Mouse (Mus musculus) layer of hippocampus, postnatal 14 days (tissue): ENCODE results near the gene Fads2. TPM values are rescaled to one million over a fixed set of nuclear protein-coding genes. Genes with fewer than 3 reads are reported as not detected.

ENCODE experiments used
- DNase-seq, 2 experiments: peaks; one replicate each; pipeline ENCODE4 v3.0.0; 2021 to 2022; ENCODE audit warnings: low spot score in 2 of 2, mixed read lengths in 1 of 2
- total RNA-seq, 2 experiments: library from RNA; stranded (reverse); gene quantifications; 2 replicates each; pipeline ENCODE4 v1.2.3; 2021

Fads2 gene
- total RNA-seq, 2 experiments from 2014 or later: 230 to 239 TPM

DNA sequence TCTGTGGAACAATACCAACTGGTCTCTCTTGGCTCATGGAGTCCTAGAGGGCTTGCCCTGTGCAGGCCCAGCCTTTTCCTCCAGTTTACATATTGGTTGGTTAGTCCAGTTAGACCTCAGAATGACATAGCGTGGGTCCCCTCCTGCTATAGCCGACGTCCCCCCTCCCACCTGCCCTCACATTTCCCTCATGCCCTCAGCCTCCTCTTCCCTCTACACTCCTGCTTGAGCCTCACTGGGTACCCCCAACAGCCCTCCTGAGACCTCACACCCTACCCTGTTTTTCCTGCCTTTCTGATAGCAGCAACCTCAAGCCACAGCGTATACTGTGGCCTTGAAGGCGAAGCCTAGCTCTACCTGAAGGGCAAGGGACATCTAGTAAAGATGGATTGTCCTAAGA lies 38.7 kb downstream of the Fads2 start:
- no peak for DNase-seq

DNA sequence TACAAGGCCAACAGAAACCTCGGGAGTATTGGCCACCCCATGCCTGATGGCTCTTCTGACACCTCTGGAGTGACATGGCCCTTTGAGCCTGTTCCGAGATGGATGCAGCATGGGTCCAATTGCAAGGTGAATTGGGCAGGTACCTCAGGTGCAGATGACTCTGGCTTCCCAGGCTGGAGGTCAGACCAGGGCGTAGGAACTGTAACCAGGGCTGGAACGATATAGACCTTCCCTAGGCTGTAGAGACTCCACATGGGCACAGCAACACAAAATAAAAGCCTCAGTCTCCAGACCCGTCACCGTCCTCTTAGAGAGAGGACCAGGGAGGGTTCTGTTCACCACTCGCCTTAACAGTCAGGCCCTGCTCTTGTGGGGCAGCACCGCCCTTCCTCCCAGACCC lies 39.3 kb downstream of the Fads2 start:
- DNase-seq: no peak

DNA sequence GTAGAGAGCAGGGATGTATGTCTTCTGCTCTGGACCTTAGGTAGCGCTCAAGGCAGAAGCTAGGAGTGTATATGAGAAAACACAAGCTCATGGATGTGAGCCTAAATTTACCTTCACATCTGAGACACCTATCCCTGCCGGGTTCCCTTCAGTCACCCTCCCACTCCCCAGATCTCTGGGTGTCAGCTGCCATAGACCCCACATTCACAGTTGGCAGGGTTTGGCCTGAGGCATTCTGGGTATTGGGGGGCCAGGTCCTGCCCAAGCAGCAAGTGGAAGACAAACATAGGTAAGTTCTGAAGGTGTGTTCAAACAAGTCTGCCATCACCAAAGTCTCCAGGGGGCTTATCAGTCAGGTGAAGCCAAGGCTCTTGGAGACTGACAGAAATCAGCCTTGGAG lies 39.9 kb downstream of the Fads2 start:
- DNase-seq: no peak

DNA sequence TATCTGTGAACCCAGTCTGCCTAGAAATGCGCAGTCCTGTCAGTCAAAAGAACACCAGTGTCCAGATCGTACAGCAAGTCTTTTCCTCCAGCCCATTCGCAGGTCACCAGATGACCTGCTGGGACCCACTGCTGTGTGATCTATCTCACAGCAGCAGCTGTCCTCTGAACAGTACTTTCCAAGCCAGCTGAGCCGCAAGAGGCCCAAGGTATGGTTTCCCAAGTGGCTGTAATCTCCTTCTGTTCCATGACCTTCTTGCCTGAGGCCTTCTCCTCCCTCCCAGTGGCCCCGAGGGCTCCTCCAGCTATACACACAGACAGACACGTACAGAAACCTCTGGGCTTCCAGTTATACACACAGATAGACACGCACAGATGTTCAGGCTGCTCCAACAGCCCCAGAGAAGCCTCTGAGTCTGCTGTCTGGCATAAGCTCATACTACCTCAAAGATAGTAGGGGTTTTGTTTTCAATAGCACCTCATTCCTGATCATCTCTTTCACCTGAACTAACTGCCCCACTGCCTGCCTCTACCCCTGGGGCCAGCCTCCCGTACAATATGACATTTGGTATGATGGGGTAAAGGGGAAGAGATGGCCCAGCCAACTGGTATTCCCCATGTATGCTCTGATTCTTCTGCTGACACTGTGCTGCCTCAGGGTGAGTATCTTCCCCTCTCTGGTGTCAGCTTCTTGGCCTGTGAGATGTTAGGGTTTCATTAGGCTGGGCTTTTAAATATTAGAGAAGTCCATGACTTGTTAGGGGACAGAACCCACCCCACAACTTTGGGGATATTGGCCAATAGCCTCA lies 40.6 kb downstream of the Fads2 start:
- DNase-seq: no peak

DNA sequence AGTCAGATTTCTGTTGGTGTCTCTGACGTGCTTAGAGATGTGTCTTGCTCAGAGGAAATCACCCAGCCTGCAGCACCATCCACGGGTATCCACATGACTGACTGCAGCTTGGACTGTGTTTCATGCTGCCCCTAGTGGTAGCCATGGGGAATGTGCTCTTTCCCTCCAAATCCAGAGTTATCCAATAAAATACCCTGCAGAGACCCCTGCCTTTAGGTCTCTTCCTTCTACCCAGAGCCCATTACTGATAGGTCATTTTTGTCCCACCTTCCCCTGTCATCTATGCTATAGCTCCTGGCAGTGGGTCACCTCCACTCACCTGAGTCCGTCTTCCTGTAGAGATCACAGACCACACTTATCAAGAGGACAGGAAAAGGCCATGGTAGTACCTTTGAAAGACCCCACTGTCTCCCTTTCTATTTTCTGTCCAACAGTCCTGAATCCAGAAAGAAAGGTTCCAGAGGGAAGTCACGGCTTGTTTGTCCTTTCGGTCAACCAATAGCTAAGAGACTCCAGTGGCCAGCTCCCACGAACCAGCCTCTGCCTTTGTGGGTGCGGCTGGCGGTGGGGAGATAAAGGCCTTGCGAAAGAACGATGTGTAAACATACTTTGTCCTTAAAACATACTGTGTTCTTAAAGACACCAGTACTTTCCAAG lies 41.5 kb downstream of the Fads2 start:
- DNase-seq: peak; percentile 62 to 74

DNA sequence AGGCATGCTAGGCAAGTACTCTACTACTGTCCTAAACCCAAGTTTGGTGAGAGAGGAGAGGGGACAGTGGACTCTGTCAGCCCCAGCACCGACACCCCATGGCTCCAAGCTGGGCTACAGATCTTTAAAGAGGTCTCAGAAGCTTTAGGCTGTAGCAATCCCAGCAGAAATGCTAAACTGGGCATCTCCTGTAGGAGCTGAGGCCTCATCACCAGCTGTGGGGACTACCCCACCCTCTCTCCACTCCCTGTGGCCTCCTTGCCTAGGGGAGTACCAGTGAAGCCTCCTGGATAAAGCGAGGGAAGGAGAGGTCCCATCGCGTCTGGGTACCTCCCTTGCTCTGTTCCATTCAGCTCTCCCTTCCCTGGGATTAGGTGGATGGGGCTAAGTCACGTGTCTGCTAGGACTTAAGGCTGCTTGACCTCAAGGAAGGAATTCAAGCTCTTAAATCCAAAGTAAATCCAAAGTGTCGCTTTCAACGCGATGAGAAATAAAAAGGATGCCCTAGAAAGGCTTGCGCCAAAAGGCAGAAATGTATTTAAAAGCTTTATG lies 42.6 kb downstream of the Fads2 start:
- no peak for DNase-seq

DNA sequence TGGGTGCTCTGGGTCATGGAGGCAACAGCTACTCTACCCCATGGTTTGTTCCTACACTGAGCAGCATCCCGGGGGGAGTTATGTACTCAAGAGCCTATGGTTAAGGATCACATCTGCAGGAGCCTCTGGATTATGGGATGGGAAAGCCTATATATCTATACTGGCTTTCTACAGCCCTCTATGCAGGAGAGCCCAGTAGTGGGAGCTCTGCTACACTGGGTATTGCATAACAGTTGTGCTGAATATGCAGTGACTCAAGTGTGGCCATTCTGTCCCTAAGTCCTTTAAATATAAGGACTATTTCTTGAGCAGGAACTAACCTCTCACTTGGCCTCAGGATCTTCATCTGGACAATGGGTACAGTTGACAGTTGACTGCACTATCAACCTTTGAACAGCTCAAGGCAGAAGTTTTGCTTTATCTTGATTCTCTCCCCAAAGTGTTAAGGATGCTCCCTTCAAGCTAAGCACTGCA lies 43.2 kb downstream of the Fads2 start:
- DNase-seq: no peak

DNA sequence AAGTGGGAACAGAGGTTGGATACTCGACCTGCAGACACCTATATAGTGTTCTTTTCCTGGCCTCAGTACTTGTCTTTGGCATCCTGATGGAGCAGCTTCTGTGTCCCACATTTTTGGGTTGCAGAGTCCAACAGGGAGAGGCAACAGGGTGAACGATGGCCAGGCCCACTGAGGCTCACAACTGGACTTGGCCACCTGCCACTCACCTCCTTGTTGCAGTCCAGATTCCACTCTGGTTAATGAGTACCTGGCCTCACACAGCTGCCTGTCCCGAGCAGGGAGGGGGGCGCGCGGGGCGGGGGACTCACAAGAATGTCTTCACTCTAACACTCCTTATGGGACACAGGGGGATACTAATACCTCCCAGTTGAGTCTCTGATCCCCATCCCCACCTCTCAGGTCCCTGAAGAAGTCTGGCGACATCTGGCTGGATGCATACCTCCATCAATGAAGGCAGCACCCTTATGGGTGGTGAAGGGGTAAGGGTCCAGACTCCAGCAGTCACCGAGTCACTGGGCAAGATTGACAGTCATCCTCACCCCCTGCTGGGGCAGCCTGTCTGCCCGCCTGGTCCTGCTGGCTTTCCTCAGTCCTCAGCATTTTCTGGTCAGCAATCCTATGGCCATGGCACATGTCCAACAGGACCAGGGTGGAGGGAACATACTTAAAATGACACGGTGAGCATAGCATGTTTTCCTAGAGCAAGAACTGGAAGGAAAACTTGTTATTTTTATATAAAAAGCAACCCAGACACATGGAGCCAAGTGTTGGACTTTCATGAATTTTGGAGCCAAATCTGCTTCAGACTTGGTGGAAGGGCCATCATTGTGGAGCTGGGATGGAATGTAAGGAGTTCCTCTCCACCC lies 43.8 kb downstream of the Fads2 start:
- DNase-seq: no peak

DNA sequence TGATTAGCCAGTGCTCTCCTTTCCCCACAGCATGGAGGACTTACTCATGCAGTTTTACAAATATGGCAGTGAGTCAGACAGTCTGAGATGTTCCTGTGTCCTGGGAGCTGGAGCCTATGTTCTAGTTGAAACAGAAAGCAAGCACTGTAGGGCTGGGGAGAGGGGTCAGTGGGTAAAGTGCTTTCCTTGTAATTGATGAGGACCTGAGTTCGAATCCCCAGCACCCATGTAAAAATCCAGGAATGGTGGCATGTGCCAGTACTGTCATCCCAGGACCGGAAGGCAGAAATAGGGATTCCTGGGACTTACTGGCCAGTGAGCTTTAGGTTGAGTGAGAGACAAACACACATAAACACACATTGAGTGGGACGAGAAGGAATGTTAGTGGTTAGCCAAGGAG lies 44.9 kb downstream of the Fads2 start:
- no peak for DNase-seq

DNA sequence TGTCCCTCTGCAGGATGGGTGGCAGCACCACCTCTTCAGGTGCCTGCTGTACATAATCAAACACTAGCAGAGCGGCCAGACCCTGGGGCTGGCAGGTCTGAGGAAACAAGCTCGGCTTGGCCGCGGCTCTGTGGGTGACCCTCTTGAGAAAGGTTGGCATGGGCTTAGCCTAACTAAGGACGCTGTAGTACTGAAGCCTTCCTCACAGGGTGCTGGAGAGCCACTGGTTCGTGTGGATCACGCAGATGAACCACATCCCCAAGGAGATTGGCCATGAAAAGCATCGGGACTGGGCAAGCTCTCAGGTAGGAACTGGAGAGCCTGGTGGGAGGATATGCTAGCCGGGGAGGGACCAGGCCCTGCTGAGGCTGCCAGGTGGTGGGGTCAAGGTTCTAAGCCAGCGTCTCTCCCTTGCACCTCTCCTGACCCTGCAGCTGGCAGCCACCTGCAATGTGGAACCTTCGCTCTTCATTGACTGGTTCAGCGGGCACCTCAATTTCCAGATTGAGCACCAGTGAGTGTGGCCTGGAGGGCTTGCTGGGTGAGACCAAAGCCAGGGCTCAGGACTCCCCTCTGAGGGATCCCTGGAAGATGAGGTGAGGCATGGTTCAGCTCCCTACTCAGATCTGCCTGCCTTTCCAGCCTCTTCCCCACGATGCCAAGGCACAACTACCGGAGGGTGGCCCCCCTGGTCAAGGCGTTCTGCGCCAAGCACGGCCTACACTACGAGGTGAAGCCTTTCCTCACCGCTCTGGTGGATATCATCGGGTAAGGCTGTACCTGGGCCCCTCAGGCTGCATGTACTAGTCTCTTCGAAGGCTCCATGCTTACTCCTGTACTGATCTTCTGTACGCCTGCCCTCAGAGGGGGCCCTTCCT lies 45.5 kb downstream of the Fads2 start:
- no peak for DNase-seq

DNA sequence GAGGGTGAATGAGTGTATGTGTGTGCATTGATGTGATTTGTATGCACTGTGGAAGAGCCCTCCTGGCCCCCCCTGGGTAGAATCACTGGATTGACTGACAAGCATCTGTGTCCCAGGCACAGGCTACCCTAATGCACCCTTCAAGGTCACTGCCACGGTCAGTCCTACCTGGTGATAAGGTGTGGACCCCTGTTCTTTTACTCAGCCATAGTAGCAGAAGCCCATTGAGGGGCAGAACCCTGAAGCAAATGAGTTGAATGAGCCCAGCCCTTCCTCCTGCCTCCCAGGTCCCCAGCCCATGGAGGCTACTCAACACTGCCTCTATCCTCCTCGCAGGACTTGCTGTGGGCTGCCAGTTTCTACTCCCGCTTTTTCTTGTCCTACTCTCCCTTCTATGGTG lies 46.3 kb downstream of the Fads2 start:
- no peak for DNase-seq

DNA sequence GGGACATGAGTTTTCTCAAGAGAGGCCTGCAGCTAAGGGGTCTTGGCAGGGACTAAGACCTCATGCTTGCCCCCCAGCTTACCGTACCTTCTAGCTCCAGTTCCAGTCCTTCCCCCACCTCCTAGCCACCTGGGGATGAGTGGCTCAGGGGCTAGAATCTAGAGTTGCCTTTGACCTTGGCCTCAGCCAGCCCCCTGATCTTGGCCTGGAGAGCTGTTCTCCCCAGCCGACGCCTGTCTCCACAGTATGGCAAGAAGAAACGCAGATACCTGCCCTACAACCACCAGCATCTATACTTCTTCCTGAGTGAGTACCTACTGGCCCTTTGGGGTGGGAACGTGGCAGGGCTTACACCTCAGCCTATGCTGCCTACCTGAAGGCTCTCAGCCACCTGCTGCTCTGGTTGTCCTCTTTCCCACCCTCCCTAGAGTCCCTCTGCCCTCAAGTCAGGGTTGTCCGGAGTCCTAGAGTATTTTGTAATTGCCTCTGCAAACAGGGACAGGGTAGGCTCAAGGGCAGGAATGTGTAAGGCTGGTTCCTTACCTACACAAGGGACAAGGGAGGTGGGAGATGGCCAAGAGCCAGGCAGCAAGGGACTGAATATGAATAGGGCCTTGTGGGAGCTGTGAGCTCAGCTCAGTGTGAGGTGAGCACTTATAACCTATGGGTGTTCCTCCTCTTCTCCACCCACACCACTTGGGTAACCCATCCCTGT lies 47.0 kb downstream of the Fads2 start:
- DNase-seq: no peak

DNA sequence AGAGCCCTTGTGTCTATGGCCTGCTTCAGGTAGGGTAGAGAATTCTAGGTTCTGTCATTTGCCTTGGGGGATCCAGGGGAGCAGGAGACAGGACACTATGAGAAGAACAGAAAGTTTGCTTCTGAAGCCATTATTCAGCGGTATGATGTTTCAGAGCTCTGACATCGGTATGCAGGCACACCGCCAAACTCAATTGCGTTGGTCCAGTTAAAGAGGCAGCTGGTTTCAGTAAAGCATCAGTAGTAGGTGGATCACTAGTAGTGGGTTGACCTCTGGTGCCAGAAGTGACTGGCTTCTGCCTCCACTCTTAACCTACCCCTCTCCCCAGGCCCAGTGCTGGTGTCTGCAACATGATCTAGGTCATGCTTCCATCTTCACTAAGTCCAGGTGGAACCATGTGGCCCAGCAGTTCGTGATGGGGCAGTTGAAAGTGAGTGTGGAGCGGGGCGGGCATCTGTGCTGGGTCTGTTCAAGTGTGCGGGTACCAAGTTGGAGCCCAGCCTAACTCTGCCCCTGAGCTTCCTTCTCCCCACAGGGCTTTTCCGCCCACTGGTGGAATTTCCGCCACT lies 47.8 kb downstream of the Fads2 start:
- DNase-seq: no peak

DNA sequence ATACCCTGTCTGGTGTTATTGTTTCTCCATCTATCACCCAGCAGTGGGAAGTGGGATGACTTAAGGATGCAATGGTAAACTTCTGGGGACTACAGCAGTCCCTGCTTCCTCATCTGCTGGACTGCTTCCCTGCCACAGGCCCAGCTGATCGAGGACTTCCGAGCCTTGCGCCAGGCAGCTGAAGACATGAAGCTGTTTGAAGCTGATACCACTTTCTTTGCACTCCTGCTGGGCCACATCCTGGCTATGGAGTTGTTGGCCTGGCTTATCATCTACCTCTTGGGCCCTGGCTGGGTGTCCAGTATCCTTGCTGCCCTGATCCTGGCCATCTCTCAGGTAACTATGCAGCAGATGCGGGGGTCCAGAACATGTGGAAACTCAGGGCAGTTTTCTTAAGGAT lies 48.8 kb downstream of the Fads2 start:
- no peak for DNase-seq

DNA sequence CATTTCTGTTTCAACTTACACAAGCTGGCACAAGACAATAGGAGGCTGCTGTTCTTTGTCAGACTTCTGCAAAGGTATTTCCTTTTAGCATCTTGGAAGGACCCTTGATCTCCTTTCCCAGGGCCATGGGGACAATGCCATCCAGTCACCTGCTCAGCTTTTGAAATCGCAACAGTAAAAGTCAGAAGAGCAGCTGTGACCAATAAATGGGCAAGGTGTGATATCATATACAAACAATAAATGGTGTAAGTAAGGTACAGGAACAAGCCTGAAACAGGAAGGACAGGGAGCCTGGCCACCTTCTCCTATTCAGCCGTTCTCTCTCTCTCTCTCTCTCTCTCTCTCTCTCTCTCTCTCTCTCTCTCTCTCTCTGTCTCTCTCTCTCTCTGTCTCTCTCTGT lies 51.1 kb downstream of the Fads2 start:
- no peak for DNase-seq

DNA sequence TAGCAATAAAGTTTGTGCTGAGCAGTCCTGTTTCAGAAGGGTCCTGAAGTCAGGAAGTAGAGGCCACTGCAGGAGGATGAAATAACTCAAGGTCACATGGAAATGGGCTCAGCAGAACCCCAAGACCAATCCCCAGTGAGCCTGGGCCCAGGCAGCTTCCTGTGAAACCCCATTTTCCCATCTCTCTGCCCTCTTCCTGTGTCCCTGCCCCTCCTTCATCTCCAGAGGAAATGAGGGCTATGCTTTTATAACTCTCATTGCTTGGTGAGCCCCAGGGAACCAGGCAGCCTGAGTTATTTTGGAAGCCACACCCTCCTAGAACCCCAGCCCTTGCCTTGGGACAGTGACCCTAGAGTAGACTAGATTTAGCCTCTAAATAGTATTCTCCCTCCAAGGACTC lies 52.0 kb downstream of the Fads2 start:
- no peak for DNase-seq

DNA sequence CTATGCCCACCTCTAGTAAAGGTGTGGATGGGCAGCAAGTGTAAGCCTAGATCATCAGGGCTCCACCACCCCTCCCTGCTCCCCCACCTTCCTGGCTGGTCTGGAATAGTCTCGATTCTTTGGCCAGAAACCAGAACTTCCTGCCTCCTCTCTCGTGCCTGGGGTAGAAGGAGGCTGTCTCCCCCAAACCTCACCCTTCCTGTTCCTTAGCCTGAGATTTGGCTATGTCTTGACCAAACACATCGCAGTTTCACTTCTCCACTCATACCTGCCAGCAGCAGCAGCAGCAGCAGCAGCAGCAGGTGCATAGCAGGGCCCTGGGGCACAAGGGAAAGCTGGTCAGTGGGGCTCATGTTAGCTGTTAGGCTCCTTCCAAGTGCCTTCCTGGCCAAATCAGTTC lies 54.6 kb downstream of the Fads2 start:
- no peak for DNase-seq

DNA sequence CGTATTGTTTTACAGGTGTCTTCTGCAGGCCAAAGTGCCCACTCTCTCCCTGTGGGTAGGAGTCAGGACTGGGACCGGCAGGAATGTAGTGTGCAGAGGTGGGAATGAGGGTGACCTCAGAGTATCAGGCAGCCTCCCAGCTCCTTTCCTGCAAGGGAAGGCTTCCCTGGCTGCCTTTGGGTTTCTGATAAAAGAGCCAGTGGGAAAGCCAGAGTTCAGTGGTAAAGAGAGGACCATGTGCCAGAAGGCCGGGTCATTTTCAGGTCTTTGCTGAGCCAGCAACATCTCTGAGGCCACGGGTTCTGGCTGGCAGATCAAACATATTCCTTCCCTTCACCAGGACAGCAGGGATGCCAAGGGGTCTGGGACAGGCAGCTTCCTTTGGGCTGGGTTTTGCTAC lies 55.2 kb downstream of the Fads2 start:
- DNase-seq: no peak

DNA sequence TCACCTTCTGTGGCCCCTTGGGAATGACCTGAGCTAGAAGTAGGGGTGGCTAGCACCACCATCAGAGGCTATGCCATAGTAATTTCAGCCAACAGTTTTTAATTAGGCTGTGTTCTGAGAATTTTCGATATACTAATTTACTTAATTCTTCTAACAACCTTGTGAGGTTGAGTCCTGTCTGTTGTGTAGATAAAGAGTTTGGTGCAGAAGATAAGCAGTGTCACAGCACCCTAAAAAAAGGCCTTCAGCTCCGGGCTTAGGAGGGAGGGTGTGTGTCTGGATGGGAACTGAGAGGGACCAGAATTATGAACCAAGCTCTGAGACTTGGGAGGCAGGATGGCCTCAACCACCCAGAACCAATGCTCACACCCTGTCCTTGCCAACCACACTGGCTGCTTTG lies 55.8 kb downstream of the Fads2 start:
- DNase-seq: no peak

DNA sequence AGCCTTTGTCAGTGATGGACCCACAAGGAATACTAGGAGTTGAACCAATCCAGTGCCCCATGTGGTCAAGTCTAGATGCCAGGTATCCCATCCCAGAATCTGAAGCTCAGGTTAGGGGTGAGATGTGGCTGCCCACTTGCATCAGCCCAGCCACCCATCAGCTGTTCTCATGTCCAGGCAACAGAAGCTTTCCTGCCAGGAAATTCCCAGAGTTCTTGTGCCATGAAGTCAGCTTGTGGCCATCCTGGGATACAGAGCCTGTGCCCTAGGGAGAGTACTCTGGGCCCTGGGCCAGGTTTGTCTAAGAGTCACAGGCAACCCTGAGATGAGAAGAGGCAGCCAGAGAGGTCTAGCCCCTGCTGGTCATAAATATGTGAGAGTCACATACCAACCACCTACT lies 57.9 kb downstream of the Fads2 start:
- DNase-seq: no peak
